Mouse (Mus musculus): Measurements from ENCODE around the gene Gm10719. TPM values are rescaled to one million over a fixed set of nuclear protein-coding genes. Genes with fewer than 3 reads are reported as not detected.
A peak's percentile ranks its signal among the peaks of the same experiment; 100 is the strongest.
"Not testable (repeated sequence)": the region's sequence is repeated elsewhere in the genome, so short reads cannot be mapped to it uniquely, and the experiment has no call there.

Gene Gm10719
- polyA plus RNA-seq, 2 experiments = not detected

DNA sequence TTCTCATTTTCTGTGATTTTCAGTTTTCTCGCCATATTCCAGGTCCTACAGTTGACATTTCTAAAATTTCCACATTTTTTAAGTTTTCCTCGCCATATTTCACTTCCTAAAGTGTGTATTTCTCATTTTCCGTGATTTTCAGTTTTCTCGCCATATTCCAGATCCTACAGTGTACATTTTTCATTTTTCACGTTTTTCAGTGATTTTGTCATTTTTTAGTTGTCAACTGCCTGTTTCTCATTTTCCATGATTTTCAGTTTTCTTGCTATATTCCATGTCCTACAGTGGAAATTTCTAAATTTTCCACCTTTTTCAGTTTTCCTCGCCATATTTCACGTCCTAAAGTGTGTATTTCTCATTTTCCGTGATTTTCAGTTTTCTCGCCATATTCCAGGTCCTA, 9.9 kb upstream of the Gm10719 start:
- not testable (repeated sequence) for H3K4me2 ChIP-seq (ENCODE audit: low read depth); H3K4me1 ChIP-seq (replicated peaks; ENCODE audit: control insufficient read depth in 2 of 2, insufficient read depth in 2 of 2, low read length in 1 of 2); H3K27ac ChIP-seq; H3K9me3 ChIP-seq (ENCODE audit: control insufficient read depth, low read length); H3K9ac ChIP-seq (replicated peaks); H3K36me3 ChIP-seq (replicated peaks; ENCODE audit: control insufficient read depth, insufficient read depth, low read depth); H3K27me3 ChIP-seq (ENCODE audit: control insufficient read depth, insufficient read depth, low read length); H3K4me3 ChIP-seq (ENCODE audit: insufficient read depth in 1 of 2, low read depth in 2 of 2, low read length in 2 of 2)
- DNase-seq (ENCODE audit: low read depth in 3 of 3, low spot score in 3 of 3) = peak in 2 of 3 experiments; percentile 17 to 28
- WGBS (ENCODE audit: insufficient replicate concordance) = 63% methylated on average over 7 of the region's 9 CpGs
- ATAC-seq (ENCODE audit: insufficient read depth) = 0 out of 2 replicates have a peak, but pooled peaks have one; percentile 32

DNA sequence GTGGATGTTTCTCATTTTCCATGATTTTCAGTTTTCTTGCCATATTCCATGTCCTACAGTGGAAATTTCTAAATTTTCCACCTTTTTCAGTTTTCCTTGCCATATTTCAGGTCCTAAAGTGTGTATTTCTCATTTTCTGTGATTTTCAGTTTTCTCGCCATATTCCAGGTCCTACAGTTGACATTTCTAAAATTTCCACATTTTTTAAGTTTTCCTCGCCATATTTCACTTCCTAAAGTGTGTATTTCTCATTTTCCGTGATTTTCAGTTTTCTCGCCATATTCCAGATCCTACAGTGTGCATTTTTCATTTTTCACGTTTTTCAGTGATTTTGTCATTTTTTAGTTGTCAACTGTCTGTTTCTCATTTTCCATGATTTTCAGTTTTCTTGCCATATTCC, 7.9 kb upstream of the Gm10719 start:
- not testable (repeated sequence) for H3K4me3 ChIP-seq (ENCODE audit: insufficient read depth in 1 of 2, low read depth in 2 of 2, low read length in 2 of 2); H3K27ac ChIP-seq; H3K4me1 ChIP-seq (replicated peaks; ENCODE audit: control insufficient read depth in 2 of 2, insufficient read depth in 2 of 2, low read length in 1 of 2); H3K27me3 ChIP-seq (ENCODE audit: control insufficient read depth, insufficient read depth, low read length); H3K36me3 ChIP-seq (replicated peaks; ENCODE audit: control insufficient read depth, insufficient read depth, low read depth); H3K4me2 ChIP-seq (ENCODE audit: low read depth); H3K9me3 ChIP-seq (ENCODE audit: control insufficient read depth, low read length); ATAC-seq (ENCODE audit: insufficient read depth); DNase-seq (ENCODE audit: low read depth in 3 of 3, low spot score in 3 of 3); H3K9ac ChIP-seq (replicated peaks)
- WGBS (ENCODE audit: insufficient replicate concordance) = no CpG with 5 or more reads among the region's 5 CpGs

DNA sequence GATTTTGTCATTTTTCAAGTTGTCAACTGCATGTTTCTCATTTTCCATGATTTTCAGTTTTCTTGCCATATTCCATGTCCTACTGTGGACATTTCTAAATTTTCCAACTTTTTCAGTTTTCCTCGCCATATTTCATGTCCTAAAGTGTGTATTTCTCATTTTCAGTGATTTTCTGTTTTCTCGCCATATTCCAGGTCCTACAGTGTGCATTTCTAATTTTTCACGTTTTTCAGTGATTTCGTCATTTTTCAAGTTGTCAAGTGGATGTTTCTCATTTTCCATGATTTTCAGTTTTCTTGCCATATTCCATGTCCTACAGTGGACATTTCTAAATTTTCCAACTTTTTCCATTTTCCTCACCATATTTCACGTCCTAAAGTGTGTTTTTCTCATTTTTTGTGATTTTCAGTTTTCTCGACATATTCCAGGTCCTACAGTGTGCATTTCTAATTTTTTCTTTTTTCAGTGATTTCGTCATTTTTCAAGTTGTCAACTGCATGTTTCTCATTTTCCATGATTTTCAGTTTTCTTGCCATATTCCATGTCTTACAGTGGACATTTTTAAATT, 5.1 kb upstream of the Gm10719 start:
- ATAC-seq (ENCODE audit: insufficient read depth); H3K4me3 ChIP-seq (ENCODE audit: insufficient read depth in 1 of 2, low read depth in 2 of 2, low read length in 2 of 2); H3K9ac ChIP-seq (replicated peaks); H3K27ac ChIP-seq; H3K27me3 ChIP-seq (ENCODE audit: control insufficient read depth, insufficient read depth, low read length); H3K4me1 ChIP-seq (replicated peaks; ENCODE audit: control insufficient read depth in 2 of 2, insufficient read depth in 2 of 2, low read length in 1 of 2); H3K36me3 ChIP-seq (replicated peaks; ENCODE audit: control insufficient read depth, insufficient read depth, low read depth); H3K9me3 ChIP-seq (ENCODE audit: control insufficient read depth, low read length); H3K4me2 ChIP-seq (ENCODE audit: low read depth); DNase-seq (ENCODE audit: low read depth in 3 of 3, low spot score in 3 of 3): not testable (repeated sequence)
- WGBS (ENCODE audit: insufficient replicate concordance) = 65% methylated on average over 2 of the region's 7 CpGs

DNA sequence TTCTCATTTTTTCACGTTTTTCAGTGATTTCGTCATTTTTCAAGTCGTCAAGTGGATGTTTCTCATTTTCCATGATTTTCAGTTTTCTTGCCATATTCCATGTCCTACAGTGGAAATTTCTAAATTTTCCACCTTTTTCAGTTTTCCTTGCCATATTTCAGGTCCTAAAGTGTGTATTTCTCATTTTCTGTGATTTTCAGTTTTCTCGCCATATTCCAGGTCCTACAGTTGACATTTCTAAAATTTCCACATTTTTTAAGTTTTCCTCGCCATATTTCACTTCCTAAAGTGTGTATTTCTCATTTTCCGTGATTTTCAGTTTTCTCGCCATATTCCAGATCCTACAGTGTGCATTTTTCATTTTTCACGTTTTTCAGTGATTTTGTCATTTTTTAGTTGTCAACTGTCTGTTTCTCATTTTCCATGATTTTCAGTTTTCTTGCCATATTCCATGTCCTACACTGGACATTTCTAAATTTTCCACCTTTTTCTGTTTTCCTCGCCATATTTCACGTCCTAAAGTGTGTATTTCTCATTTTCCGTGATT, 4.4 kb upstream of the Gm10719 start, which contains the start of gene Gm10721:
Gene Gm10721, plus strand, starts transcription at position 408 of the 547 bp plus-strand sequence.
- not testable (repeated sequence) for H3K4me2 ChIP-seq (ENCODE audit: low read depth); H3K36me3 ChIP-seq (replicated peaks; ENCODE audit: control insufficient read depth, insufficient read depth, low read depth); H3K27me3 ChIP-seq (ENCODE audit: control insufficient read depth, insufficient read depth, low read length); H3K4me1 ChIP-seq (replicated peaks; ENCODE audit: control insufficient read depth in 2 of 2, insufficient read depth in 2 of 2, low read length in 1 of 2); H3K9me3 ChIP-seq (ENCODE audit: control insufficient read depth, low read length); H3K4me3 ChIP-seq (ENCODE audit: insufficient read depth in 1 of 2, low read depth in 2 of 2, low read length in 2 of 2); DNase-seq (ENCODE audit: low read depth in 3 of 3, low spot score in 3 of 3); H3K9ac ChIP-seq (replicated peaks); H3K27ac ChIP-seq
- no CpG with 5 or more reads among the region's 11 CpGs for WGBS (ENCODE audit: insufficient replicate concordance)
- ATAC-seq (ENCODE audit: insufficient read depth) = peak; percentile 39

DNA sequence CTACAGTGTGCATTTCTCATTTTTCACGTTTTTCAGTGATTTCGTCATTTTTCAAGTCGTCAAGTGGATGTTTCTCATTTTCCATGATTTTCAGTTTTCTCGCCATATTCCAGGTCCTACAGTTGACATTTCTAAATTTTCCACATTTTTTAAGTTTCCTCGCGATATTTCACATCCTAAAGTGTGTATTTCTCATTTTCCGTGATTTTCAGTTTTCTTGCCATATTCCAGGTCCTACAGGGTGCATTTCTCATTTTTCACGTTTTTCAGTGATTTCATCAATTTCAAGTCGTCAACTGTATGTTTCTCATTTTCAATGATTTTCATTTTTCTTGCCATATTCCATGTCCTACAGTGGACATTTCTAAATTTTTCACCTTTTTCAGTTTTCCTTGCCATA, 1.9 kb upstream of the Gm10719 start, which contains the start of gene Gm10720:
Gene Gm10720, plus strand, starts transcription at position 301 of the 400 bp plus-strand sequence.
- H3K9ac ChIP-seq (replicated peaks); H3K27me3 ChIP-seq (ENCODE audit: control insufficient read depth, insufficient read depth, low read length); H3K9me3 ChIP-seq (ENCODE audit: control insufficient read depth, low read length); H3K4me3 ChIP-seq (ENCODE audit: insufficient read depth in 1 of 2, low read depth in 2 of 2, low read length in 2 of 2); DNase-seq (ENCODE audit: low read depth in 3 of 3, low spot score in 3 of 3); H3K4me2 ChIP-seq (ENCODE audit: low read depth); H3K27ac ChIP-seq; H3K36me3 ChIP-seq (replicated peaks; ENCODE audit: control insufficient read depth, insufficient read depth, low read depth); ATAC-seq (ENCODE audit: insufficient read depth); H3K4me1 ChIP-seq (replicated peaks; ENCODE audit: control insufficient read depth in 2 of 2, insufficient read depth in 2 of 2, low read length in 1 of 2): not testable (repeated sequence)
- WGBS (ENCODE audit: insufficient replicate concordance) = 38% methylated on average over 4 of the region's 9 CpGs

DNA sequence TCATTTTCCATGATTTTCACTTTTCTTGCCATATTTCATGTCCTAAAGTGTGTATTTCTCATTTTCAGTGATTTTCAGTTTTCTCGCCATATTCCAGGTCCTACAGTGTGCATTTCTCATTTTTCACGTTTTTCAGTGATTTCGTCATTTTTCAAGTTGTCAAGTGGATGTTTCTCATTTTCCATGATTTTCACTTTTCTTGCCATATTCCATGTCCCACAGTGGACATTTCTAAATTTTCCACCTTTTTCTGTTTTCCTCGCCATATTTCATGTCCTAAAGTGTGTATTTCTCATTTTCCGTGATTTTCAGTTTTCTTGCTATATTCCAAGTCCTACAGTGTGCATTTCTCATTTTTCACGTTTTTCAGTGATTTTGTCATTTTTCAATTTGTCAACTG, 1.3 kb upstream of the Gm10719 start:
- 47% methylated on average over 4 of the region's 6 CpGs for WGBS (ENCODE audit: insufficient replicate concordance)
- not testable (repeated sequence) for H3K36me3 ChIP-seq (replicated peaks; ENCODE audit: control insufficient read depth, insufficient read depth, low read depth); H3K9me3 ChIP-seq (ENCODE audit: control insufficient read depth, low read length); H3K4me2 ChIP-seq (ENCODE audit: low read depth); DNase-seq (ENCODE audit: low read depth in 3 of 3, low spot score in 3 of 3); H3K4me1 ChIP-seq (replicated peaks; ENCODE audit: control insufficient read depth in 2 of 2, insufficient read depth in 2 of 2, low read length in 1 of 2); H3K27me3 ChIP-seq (ENCODE audit: control insufficient read depth, insufficient read depth, low read length); H3K9ac ChIP-seq (replicated peaks); ATAC-seq (ENCODE audit: insufficient read depth); H3K27ac ChIP-seq; H3K4me3 ChIP-seq (ENCODE audit: insufficient read depth in 1 of 2, low read depth in 2 of 2, low read length in 2 of 2)

DNA sequence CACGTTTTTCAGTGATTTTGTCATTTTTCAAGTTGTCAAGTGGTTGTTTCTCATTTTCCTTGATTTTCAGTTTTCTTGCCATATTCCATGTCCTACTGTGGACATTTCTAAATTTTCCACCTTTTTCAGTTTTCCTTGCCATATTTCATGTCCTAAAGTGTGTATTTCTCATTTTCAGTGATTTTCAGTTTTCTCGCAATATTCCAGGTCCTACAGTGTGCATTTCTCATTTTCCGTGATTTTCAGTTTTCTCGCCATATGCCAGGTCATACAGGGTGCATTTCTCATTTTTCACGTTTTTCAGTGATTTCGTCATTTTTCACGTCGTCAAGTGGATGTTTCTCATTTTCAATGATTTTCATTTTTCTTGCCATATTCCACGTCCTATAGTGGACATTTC, 1.7 kb downstream of the Gm10719 start:
- not testable (repeated sequence) for H3K4me1 ChIP-seq (replicated peaks; ENCODE audit: control insufficient read depth in 2 of 2, insufficient read depth in 2 of 2, low read length in 1 of 2); H3K27me3 ChIP-seq (ENCODE audit: control insufficient read depth, insufficient read depth, low read length); H3K4me2 ChIP-seq (ENCODE audit: low read depth); ATAC-seq (ENCODE audit: insufficient read depth); DNase-seq (ENCODE audit: low read depth in 3 of 3, low spot score in 3 of 3); H3K9ac ChIP-seq (replicated peaks); H3K9me3 ChIP-seq (ENCODE audit: control insufficient read depth, low read length); H3K4me3 ChIP-seq (ENCODE audit: insufficient read depth in 1 of 2, low read depth in 2 of 2, low read length in 2 of 2); H3K27ac ChIP-seq; H3K36me3 ChIP-seq (replicated peaks; ENCODE audit: control insufficient read depth, insufficient read depth, low read depth)
- WGBS (ENCODE audit: insufficient replicate concordance) = 57% methylated on average over 9 of the region's 9 CpGs

All from liver, embryonic 14.5 days (tissue).